Mouse (Mus musculus) kidney, postnatal 0 days (tissue): ENCODE results near the gene Cpsf2. TPM values are rescaled to one million over a fixed set of nuclear protein-coding genes. Genes with fewer than 3 reads are reported as not detected.

Source experiments
- ATAC-seq: fragments of 200-750 bp; cut with Nextera tagmentation; replicated peaks from 2 replicates; pipeline ENCODE4 v1.8.0; 2017; ENCODE audit warnings: low read depth, moderate number of reproducible peaks, moderate TSS enrichment, moderate library complexity; ENCODE audit not compliant: low FRiP score
- DNase-seq: peaks from one replicate; pipeline ENCODE4 v3.0.0-alpha.2; 2016; ENCODE audit warnings: low spot score
- H3K27ac ChIP-seq: fragments of 300-500 bp; sonication (generic); 2 replicates; pipeline ENCODE4 v1.5.1; 2014; ENCODE audit warnings: mild to moderate bottlenecking
- H3K27me3 ChIP-seq: fragments of 300-500 bp; sonication (generic); 2 replicates; pipeline ENCODE4 v1.6.1; 2014; ENCODE audit warnings: low read length, mixed read lengths; ENCODE audit not compliant: insufficient read depth
- H3K36me3 ChIP-seq: fragments of 300-500 bp; sonication (generic); 2 replicates; pipeline ENCODE4 v1.6.1; 2014; ENCODE audit warnings: low read length, mixed read lengths; ENCODE audit not compliant: insufficient read depth
- H3K4me1 ChIP-seq: fragments of 300-500 bp; sonication (generic); replicated peaks from 2 replicates; pipeline ENCODE4 v1.6.1; 2014; ENCODE audit warnings: antibody characterized with exemption, low read length, mixed read lengths; ENCODE audit not compliant: insufficient read depth
- H3K4me2 ChIP-seq: fragments of 300-500 bp; sonication (generic); 2 replicates; pipeline ENCODE4 v1.6.1; 2014; ENCODE audit warnings: mild to moderate bottlenecking, low read length, moderate library complexity, mixed read lengths
- H3K4me3 ChIP-seq: fragments of 300-500 bp; sonication (generic); replicated peaks from 2 replicates; pipeline ENCODE4 v1.5.1; 2014; ENCODE audit warnings: low read depth, low read length
- H3K9ac ChIP-seq: fragments of 300-500 bp; sonication (generic); 2 replicates; pipeline ENCODE4 v1.6.1; 2014; ENCODE audit warnings: low read depth, low read length
- H3K9me3 ChIP-seq: fragments of 300-500 bp; sonication (generic); replicated peaks from 2 replicates; pipeline ENCODE4 v1.6.1; 2016; ENCODE audit warnings: low read length, inconsistent platforms, mixed read lengths
- CTCF ChIP-seq: IDR thresholded peaks from 2 replicates; pipeline ENCODE4 v1.5.1; 2016; ENCODE audit warnings: antibody characterized with exemption, low read depth, mild to moderate bottlenecking, moderate library complexity
- WGBS: fragments of 180-500 bp; shearing (Covaris S2); extraction: QIAGEN DNeasy Blood & Tissue Kit; methylation state at CpG from one replicate; pipeline ENCODE4 v1.1.7; 2014; 5-methylcytosine and 5-hydroxymethylcytosine counted together
- polyA plus RNA-seq: library from polyadenylated mRNA; unstranded; fragments of >200 nt; fragmentation: Nextera tagmentation; extraction: Ambion mirVana; gene quantifications from 2 replicates; pipeline ENCODE4 v1.2.1, GENCODE M21; 2015

The Cpsf2 gene
- polyA plus RNA-seq, 1 experiment from 2014 or later, result 21.7 TPM

DNA sequence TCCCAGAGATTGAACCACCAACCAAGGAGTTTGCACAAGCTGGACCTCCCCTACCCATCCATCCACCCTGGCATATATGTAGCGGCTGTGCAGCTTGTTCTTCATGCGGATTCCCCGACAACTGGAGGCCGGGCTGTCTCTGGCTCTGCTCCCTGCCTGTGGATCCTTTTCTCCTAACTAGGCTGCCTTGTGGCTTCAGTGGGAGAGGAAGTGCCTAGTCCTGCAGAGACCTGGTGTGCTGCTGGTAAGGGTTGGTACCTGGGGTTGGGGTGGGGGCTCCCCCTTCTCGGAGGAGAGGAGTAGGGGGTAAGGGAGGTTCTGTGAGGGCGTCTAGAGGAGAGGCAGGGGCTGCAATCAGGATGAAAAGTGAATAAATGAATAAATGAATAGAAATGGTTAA lies 39.3 kb downstream of the Cpsf2 start:
- Histone ChIP-seq H3K4me1 (no peaks in the 10 kb centered on the region), H3K27me3 (no peaks in the 10 kb centered on the region), H3K4me3 (no peak overlapping the region), H3K9ac (no peak overlapping the region), H3K4me2 (no peak overlapping the region), H3K27ac (no peak overlapping the region), H3K36me3 (no peaks in the 10 kb centered on the region), H3K9me3 (no peaks in the 10 kb centered on the region)
- 93% methylated on average over 6 of the region's 6 CpGs for WGBS
- no peak for TF ChIP-seq CTCF
- DNase-seq, result no peak
- no peak for ATAC-seq

GRCm38 (mm10) chr12:102021923-102022322 lies 46.1 kb downstream of the Cpsf2 start:
- Histone ChIP-seq H3K4me2 (no peak overlapping the region), H3K4me1 (no peaks in the 10 kb centered on the region), H3K4me3 (no peak overlapping the region), H3K9ac (no peak overlapping the region), H3K36me3 (no peaks in the 10 kb centered on the region), H3K27ac (no peak overlapping the region), H3K9me3 (no peaks in the 10 kb centered on the region), H3K27me3 (no peaks in the 10 kb centered on the region)
- no peak for ATAC-seq
- DNase-seq, result no peak
- TF ChIP-seq CTCF, result no peak
- 75% methylated on average over 6 of the region's 6 CpGs for WGBS

- WGBS, result 48% methylated on average over 7 of the region's 7 CpGs
- Histone ChIP-seq H3K27ac (no peak overlapping the region), H3K9me3 (no peaks in the 10 kb centered on the region), H3K36me3 (no peaks in the 10 kb centered on the region), H3K9ac (no peak overlapping the region), H3K27me3 (no peaks in the 10 kb centered on the region), H3K4me2 (no peak overlapping the region), H3K4me3 (no peak overlapping the region), H3K4me1 (no peaks in the 10 kb centered on the region)
- no peak for ATAC-seq
- no peak for DNase-seq
- TF ChIP-seq CTCF, result no peak
Measured at GRCm38 (mm10) chr12:102029184-102029583, 53.4 kb downstream of the Cpsf2 start.

GRCm38 (mm10) chr12:102029892-102030446 lies 54.2 kb downstream of the Cpsf2 start:
- H3K36me3 ChIP-seq, result no peaks in the 10 kb centered on the region
- no peak for TF ChIP-seq CTCF
- H3K27ac ChIP-seq, result no peak overlapping the region
- no peak overlapping the region for H3K9ac ChIP-seq
- H3K4me2 ChIP-seq, result no peak overlapping the region
- ATAC-seq (no peak), DNase-seq (no peak)
- WGBS, result 55% methylated on average over 4 of the region's 4 CpGs
- H3K4me1 ChIP-seq, result no peaks in the 10 kb centered on the region
- no peak overlapping the region for H3K4me3 ChIP-seq
- H3K9me3 ChIP-seq, result no peaks in the 10 kb centered on the region
- H3K27me3 ChIP-seq, result no peaks in the 10 kb centered on the region

- ATAC-seq (no peak), DNase-seq (no peak)
- H3K27ac ChIP-seq, result no peak overlapping the region
- H3K27me3 ChIP-seq, result no peaks in the 10 kb centered on the region
- no peaks in the 10 kb centered on the region for H3K4me1 ChIP-seq
- WGBS, result 83% methylated on average over 4 of the region's 4 CpGs
- no peak for TF ChIP-seq CTCF
- H3K36me3 ChIP-seq, result no peaks in the 10 kb centered on the region
- H3K4me2 ChIP-seq, result no peak overlapping the region
- H3K9me3 ChIP-seq, result no peaks in the 10 kb centered on the region
- H3K4me3 ChIP-seq, result no peak overlapping the region
- H3K9ac ChIP-seq, result no peak overlapping the region
Measured at GRCm38 (mm10) chr12:102034934-102035333, 59.1 kb downstream of the Cpsf2 start.

- Histone ChIP-seq H3K36me3 (no peaks in the 10 kb centered on the region), H3K27ac (no peak overlapping the region), H3K4me1 (no peaks in the 10 kb centered on the region), H3K27me3 (no peaks in the 10 kb centered on the region), H3K9me3 (no peaks in the 10 kb centered on the region), H3K4me3 (no peak overlapping the region), H3K4me2 (no peak overlapping the region), H3K9ac (no peak overlapping the region)
- no peak for TF ChIP-seq CTCF
- no peak for ATAC-seq
- WGBS, result 86% methylated on average over 2 of the region's 2 CpGs
- no peak for DNase-seq
Measured at GRCm38 (mm10) chr12:102039861-102040260, 64.1 kb downstream of the Cpsf2 start.

DNA sequence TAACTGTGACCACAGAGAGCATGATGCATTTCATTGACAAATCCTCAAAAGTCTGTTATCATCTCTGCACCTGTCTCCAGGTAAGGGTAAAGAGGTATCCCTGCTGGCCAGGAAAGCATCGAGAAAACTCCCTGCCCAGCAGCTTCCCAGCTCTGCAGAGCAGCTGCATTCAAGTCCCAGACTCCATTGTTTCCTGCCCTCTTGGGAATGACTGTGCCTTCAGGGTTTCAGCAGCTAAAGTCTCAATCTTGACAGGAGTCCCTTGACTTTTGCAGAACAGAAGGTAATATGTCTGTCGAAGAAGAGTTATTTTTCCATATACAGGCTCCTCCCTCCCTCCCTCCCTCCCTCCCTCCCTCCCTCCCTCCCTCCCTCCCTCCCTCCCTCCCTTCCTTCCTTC lies 65.9 kb downstream of the Cpsf2 start:
- H3K9me3 ChIP-seq, result no peaks in the 10 kb centered on the region
- no peak for TF ChIP-seq CTCF
- WGBS, result 42% methylated on average over 2 of the region's 2 CpGs
- ATAC-seq, result no peak
- H3K27me3 ChIP-seq, result no peaks in the 10 kb centered on the region
- H3K4me3 ChIP-seq, result no peak overlapping the region
- no peak for DNase-seq
- no peak overlapping the region for H3K27ac ChIP-seq
- H3K4me2 ChIP-seq, result no peak overlapping the region
- H3K36me3 ChIP-seq, result no peaks in the 10 kb centered on the region
- no peaks in the 10 kb centered on the region for H3K4me1 ChIP-seq
- no peak overlapping the region for H3K9ac ChIP-seq
